Mouse (Mus musculus): Measurements from ENCODE around the gene Fam229b. TPM values are rescaled to one million over a fixed set of nuclear protein-coding genes. Genes with fewer than 3 reads are reported as not detected.

Gene Fam229b
- polyA plus RNA-seq, 1 experiment: 3.5 TPM

DNA sequence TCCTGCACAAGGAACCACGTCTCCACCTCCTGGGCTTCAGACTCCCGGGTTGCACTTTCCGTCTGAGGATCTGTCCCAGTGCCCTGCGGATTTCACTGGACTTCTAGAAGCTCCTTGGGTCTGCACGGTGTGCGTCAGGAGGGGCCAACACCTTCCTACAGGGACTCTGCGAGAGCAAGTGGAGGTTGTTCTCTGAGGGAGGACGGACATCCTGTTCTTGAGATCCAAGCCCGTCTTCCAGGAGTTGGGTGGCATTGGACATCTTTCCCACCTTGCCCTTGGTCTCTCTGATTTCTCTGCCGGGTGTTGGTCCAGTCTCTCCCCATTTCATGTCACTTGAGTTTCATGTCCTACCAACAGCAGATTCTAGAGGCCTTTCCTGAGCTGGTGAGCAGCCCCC lies 30.0 kb upstream of the Fam229b start, which contains the start of gene Ccn6:
Gene Ccn6 (minus strand): TSS at position 101 of the 400 bp plus-strand sequence.
- no peaks in the 10 kb centered on the region for H3K9me3 ChIP-seq (replicated peaks; ENCODE audit: control insufficient read depth, insufficient read depth, low read length, poor library complexity, severe bottlenecking)

DNA sequence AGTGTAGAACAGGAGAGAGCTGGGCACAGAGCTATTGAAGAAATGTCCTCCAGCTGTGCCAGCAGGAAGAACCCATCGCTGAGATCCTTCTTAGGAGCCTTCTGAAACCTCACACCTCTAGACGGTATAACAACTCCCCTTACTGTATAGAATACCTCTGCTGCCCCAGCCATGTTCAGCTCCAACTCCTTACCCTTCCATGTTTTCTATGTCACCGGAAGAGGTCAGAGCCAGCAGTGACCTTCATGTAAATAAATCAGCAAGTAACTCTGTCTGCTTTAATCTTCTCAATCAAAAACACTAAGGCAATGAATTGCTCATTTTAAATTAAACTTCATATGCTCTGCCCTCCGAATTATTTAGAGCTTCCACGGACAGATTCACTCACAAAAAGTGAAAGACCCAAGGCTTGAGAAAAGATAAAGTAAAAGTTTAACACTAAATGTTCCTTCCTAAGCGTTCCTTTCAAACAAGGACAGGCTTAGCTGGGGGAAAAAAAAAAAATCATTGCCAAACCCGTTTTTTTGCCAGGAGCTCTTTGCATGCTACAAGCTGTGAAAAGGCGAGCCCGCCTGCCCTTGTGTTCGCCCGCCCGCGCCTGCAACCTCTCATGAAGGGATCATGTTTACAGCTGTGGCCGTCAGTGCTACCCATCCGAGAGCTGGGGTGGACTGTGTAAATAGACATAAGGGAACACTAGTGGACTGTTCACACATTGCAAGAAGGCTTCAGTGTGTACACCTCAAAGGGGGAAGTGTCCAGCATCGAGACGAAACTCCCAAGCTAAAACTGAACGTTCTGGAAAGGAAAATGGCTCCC lies 29.2 kb upstream of the Fam229b start:
- TF ChIP-seq POLR2A (IDR thresholded peaks at IDR 0.05; ENCODE audit: insufficient read depth, low read length): no peak
- no peak for TF ChIP-seq CTCF (IDR thresholded peaks at IDR 0.05; ENCODE audit: low read depth, low read length)
- no peak for TF ChIP-seq EP300 (IDR thresholded peaks at IDR 0.05; ENCODE audit: insufficient read depth, low read depth, low read length)
- Histone ChIP-seq H3K27me3 (ENCODE audit: control insufficient read depth, insufficient read depth, low read length, poor library complexity, severe bottlenecking) (no peaks in the 10 kb centered on the region), H3K4me3 (ENCODE audit: low read depth, low read length) (no peak overlapping the region), H3K9me3 (replicated peaks; ENCODE audit: control insufficient read depth, insufficient read depth, low read length, poor library complexity, severe bottlenecking) (no peaks in the 10 kb centered on the region), H3K36me3 (ENCODE audit: control insufficient read depth, insufficient read depth, low read length, poor library complexity, severe bottlenecking) (no peaks in the 10 kb centered on the region), H3K4me1 (ENCODE audit: control insufficient read depth, insufficient read depth, low read length) (no peaks in the 10 kb centered on the region), H3K27ac (ENCODE audit: insufficient read depth, low read length) (no peak overlapping the region), H3K9ac (ENCODE audit: low read depth, poor library complexity, severe bottlenecking) (no peak overlapping the region)

More for the DNA sequence above, 30.0 kb upstream of the Fam229b start, which contains the start of gene Ccn6:
- no peaks in the 10 kb centered on the region for H3K27me3 ChIP-seq (ENCODE audit: control insufficient read depth, insufficient read depth, low read length, poor library complexity, severe bottlenecking)
- no peak within 1 kb of the TSS for H3K27ac ChIP-seq (ENCODE audit: insufficient read depth, low read length)
- TF ChIP-seq EP300 (IDR thresholded peaks at IDR 0.05; ENCODE audit: insufficient read depth, low read depth, low read length): no peak
- TF ChIP-seq POLR2A (IDR thresholded peaks at IDR 0.05; ENCODE audit: insufficient read depth, low read length): no peak
- no peak for TF ChIP-seq CTCF (IDR thresholded peaks at IDR 0.05; ENCODE audit: low read depth, low read length)
- H3K36me3 ChIP-seq (ENCODE audit: control insufficient read depth, insufficient read depth, low read length, poor library complexity, severe bottlenecking): no peaks in the 10 kb centered on the region
- no peak within 1 kb of the TSS for H3K9ac ChIP-seq (ENCODE audit: low read depth, poor library complexity, severe bottlenecking)
- no peaks in the 10 kb centered on the region for H3K4me1 ChIP-seq (ENCODE audit: control insufficient read depth, insufficient read depth, low read length)
- no peak within 1 kb of the TSS for H3K4me3 ChIP-seq (ENCODE audit: low read depth, low read length)

GRCm38 (mm10) chr10:39161406-39161805 lies 27.7 kb upstream of the Fam229b start:
- Histone ChIP-seq H3K27ac (ENCODE audit: insufficient read depth, low read length) (no peak overlapping the region), H3K36me3 (ENCODE audit: control insufficient read depth, insufficient read depth, low read length, poor library complexity, severe bottlenecking) (no peaks in the 10 kb centered on the region), H3K27me3 (ENCODE audit: control insufficient read depth, insufficient read depth, low read length, poor library complexity, severe bottlenecking) (no peaks in the 10 kb centered on the region), H3K9me3 (replicated peaks; ENCODE audit: control insufficient read depth, insufficient read depth, low read length, poor library complexity, severe bottlenecking) (no peaks in the 10 kb centered on the region), H3K4me1 (ENCODE audit: control insufficient read depth, insufficient read depth, low read length) (no peaks in the 10 kb centered on the region), H3K9ac (ENCODE audit: low read depth, poor library complexity, severe bottlenecking) (no peak overlapping the region), H3K4me3 (ENCODE audit: low read depth, low read length) (no peak overlapping the region)
- no peak for TF ChIP-seq EP300 (IDR thresholded peaks at IDR 0.05; ENCODE audit: insufficient read depth, low read depth, low read length)
- no peak for TF ChIP-seq CTCF (IDR thresholded peaks at IDR 0.05; ENCODE audit: low read depth, low read length)
- TF ChIP-seq POLR2A (IDR thresholded peaks at IDR 0.05; ENCODE audit: insufficient read depth, low read length): no peak

DNA sequence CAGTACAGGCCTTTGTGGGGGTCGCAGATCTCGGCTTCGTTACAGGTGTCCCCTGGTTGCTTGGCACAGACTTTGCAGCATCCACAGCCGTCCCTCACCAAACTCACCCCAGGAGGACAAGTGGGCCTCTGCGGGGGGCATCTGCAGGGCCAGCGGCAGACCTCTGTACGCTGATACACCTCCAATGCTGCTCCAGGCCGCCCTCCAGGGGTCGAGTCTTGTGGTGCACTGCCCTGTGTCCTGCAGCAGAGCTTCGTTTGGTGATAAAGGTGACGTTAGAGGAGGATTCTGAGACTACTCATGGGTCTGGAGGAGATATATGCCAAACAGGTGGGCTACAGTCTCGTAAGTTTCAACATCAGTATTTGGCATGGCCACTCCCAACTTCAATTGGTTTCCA lies 24.6 kb upstream of the Fam229b start:
- H3K4me3 ChIP-seq (ENCODE audit: low read depth, low read length): no peak overlapping the region
- no peaks in the 10 kb centered on the region for H3K27me3 ChIP-seq (ENCODE audit: control insufficient read depth, insufficient read depth, low read length, poor library complexity, severe bottlenecking)
- no peak overlapping the region for H3K9ac ChIP-seq (ENCODE audit: low read depth, poor library complexity, severe bottlenecking)
- H3K27ac ChIP-seq (ENCODE audit: insufficient read depth, low read length): no peak overlapping the region
- no peaks in the 10 kb centered on the region for H3K9me3 ChIP-seq (replicated peaks; ENCODE audit: control insufficient read depth, insufficient read depth, low read length, poor library complexity, severe bottlenecking)
- H3K4me1 ChIP-seq (ENCODE audit: control insufficient read depth, insufficient read depth, low read length): peaks cover 1% of the 10 kb centered on the region
- TF ChIP-seq CTCF (IDR thresholded peaks at IDR 0.05; ENCODE audit: low read depth, low read length) (peak; percentile 48), EP300 (IDR thresholded peaks at IDR 0.05; ENCODE audit: insufficient read depth, low read depth, low read length) (no peak)
- H3K36me3 ChIP-seq (ENCODE audit: control insufficient read depth, insufficient read depth, low read length, poor library complexity, severe bottlenecking): no peaks in the 10 kb centered on the region

DNA sequence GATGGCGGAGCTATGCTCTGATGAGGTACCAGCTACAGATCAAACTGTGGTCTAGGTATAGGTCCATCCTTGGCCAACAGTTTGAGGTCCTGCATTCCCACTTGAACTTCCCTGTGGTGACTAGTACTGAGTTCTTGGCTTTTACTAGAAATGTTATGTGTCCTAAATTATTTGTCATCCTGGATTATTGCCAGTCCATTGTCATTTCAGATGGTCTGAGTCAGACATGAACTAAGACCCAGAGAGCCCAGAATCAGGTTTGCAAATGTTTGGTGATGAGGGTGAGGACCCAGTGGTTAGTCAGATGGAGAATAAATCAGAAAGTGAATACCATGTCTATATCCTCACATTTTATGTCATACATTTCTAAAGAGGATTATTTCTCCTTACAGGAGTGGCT lies 23.6 kb upstream of the Fam229b start:
- Histone ChIP-seq H3K9me3 (replicated peaks; ENCODE audit: control insufficient read depth, insufficient read depth, low read length, poor library complexity, severe bottlenecking) (no peaks in the 10 kb centered on the region), H3K4me1 (ENCODE audit: control insufficient read depth, insufficient read depth, low read length) (peaks cover 1% of the 10 kb centered on the region), H3K4me3 (ENCODE audit: low read depth, low read length) (no peak overlapping the region), H3K36me3 (ENCODE audit: control insufficient read depth, insufficient read depth, low read length, poor library complexity, severe bottlenecking) (no peaks in the 10 kb centered on the region), H3K9ac (ENCODE audit: low read depth, poor library complexity, severe bottlenecking) (no peak overlapping the region), H3K27ac (ENCODE audit: insufficient read depth, low read length) (no peak overlapping the region), H3K27me3 (ENCODE audit: control insufficient read depth, insufficient read depth, low read length, poor library complexity, severe bottlenecking) (no peaks in the 10 kb centered on the region)
- TF ChIP-seq CTCF (IDR thresholded peaks at IDR 0.05; ENCODE audit: low read depth, low read length): no peak
- no peak for TF ChIP-seq POLR2A (IDR thresholded peaks at IDR 0.05; ENCODE audit: insufficient read depth, low read length)
- no peak for TF ChIP-seq EP300 (IDR thresholded peaks at IDR 0.05; ENCODE audit: insufficient read depth, low read depth, low read length)

- H3K36me3 ChIP-seq (ENCODE audit: control insufficient read depth, insufficient read depth, low read length, poor library complexity, severe bottlenecking): no peaks in the 10 kb centered on the region
- TF ChIP-seq EP300 (IDR thresholded peaks at IDR 0.05; ENCODE audit: insufficient read depth, low read depth, low read length) (no peak), CTCF (IDR thresholded peaks at IDR 0.05; ENCODE audit: low read depth, low read length) (no peak), POLR2A (IDR thresholded peaks at IDR 0.05; ENCODE audit: insufficient read depth, low read length) (no peak)
- no peak overlapping the region for H3K9ac ChIP-seq (ENCODE audit: low read depth, poor library complexity, severe bottlenecking)
- no peaks in the 10 kb centered on the region for H3K9me3 ChIP-seq (replicated peaks; ENCODE audit: control insufficient read depth, insufficient read depth, low read length, poor library complexity, severe bottlenecking)
- H3K27ac ChIP-seq (ENCODE audit: insufficient read depth, low read length): no peak overlapping the region
- no peaks in the 10 kb centered on the region for H3K27me3 ChIP-seq (ENCODE audit: control insufficient read depth, insufficient read depth, low read length, poor library complexity, severe bottlenecking)
- no peak overlapping the region for H3K4me3 ChIP-seq (ENCODE audit: low read depth, low read length)
- peaks cover 1% of the 10 kb centered on the region for H3K4me1 ChIP-seq (ENCODE audit: control insufficient read depth, insufficient read depth, low read length)
Measured at GRCm38 (mm10) chr10:39156719-39157118, 23.0 kb upstream of the Fam229b start.

Measured in ES-Bruce4 (cell line).